Mouse (Mus musculus) forebrain, embryonic 14.5 days (tissue): ENCODE data around the gene Gm44790. TPM values are rescaled to one million over a fixed set of nuclear protein-coding genes. Genes with fewer than 3 reads are reported as not detected.
A peak's percentile ranks its signal among the peaks of the same experiment; 100 is the strongest.

ENCODE experiments used
- ATAC-seq: fragments of 200-750 bp; cut with Nextera tagmentation; 2 replicates; pipeline ENCODE4 v1.8.0; 2017; ENCODE audit warnings: mild to moderate bottlenecking, moderate library complexity
- DNase-seq: peaks from one replicate; pipeline ENCODE4 v3.0.0-alpha.2; 2015; ENCODE audit warnings: low spot score
- H3K27ac ChIP-seq: fragments of 300-500 bp; sonication (generic); 2 replicates; pipeline ENCODE4 v1.5.1; 2014; ENCODE audit warnings: low read depth, mild to moderate bottlenecking, control low read depth, low read length, moderate library complexity
- H3K27me3 ChIP-seq: fragments of 300-500 bp; sonication (generic); replicated peaks from 2 replicates; pipeline ENCODE4 v1.6.1; 2014; ENCODE audit warnings: low read length, control low read depth, mixed read lengths; ENCODE audit not compliant: control insufficient read depth, insufficient read depth
- H3K36me3 ChIP-seq: fragments of 300-500 bp; sonication (generic); 2 replicates; pipeline ENCODE4 v1.6.1; 2014; ENCODE audit warnings: low read length, control low read depth; ENCODE audit not compliant: control insufficient read depth, insufficient read depth
- H3K4me1 ChIP-seq: fragments of 300-500 bp; sonication (generic); 2 replicates; pipeline ENCODE4 v1.6.1; 2014; ENCODE audit warnings: antibody characterized with exemption, low read length, control low read depth; ENCODE audit not compliant: control insufficient read depth, insufficient read depth
- H3K4me2 ChIP-seq: fragments of 300-500 bp; sonication (generic); 2 replicates; pipeline ENCODE4 v1.6.1; 2014; ENCODE audit warnings: mild to moderate bottlenecking, control low read depth, low read length
- H3K4me3 ChIP-seq: fragments of 300-500 bp; sonication (generic); 2 replicates; pipeline ENCODE4 v1.5.1; 2014; ENCODE audit warnings: low read depth, low read length, control low read depth
- H3K9ac ChIP-seq: fragments of 300-500 bp; sonication (generic); 2 replicates; pipeline ENCODE4 v1.6.1; 2014; ENCODE audit warnings: mild to moderate bottlenecking, low read length, control low read depth, moderate library complexity
- H3K9me3 ChIP-seq: fragments of 300-500 bp; sonication (generic); replicated peaks from 2 replicates; pipeline ENCODE4 v1.6.1; 2016; ENCODE audit warnings: low read length, control low read depth, mixed read lengths; ENCODE audit not compliant: control insufficient read depth
- WGBS: fragments of 180-500 bp; shearing (Covaris S2); extraction: QIAGEN DNeasy Blood & Tissue Kit; methylation state at CpG from one replicate; pipeline ENCODE4 v1.1.7; 2014; 5-methylcytosine and 5-hydroxymethylcytosine counted together
- polyA plus RNA-seq: library from polyadenylated mRNA; unstranded; fragments of >200 nt; fragmentation: Nextera tagmentation; extraction: Ambion mirVana; gene quantifications from 2 replicates; pipeline ENCODE4 v1.2.1, GENCODE M21; 2014

Gm44790 gene
- polyA plus RNA-seq, 1 experiment from 2014 or later, result 1.9 TPM

GRCm38 (mm10) chr6:86391326-86391725 lies 35.1 kb upstream of the Gm44790 start:
- DNase-seq, result no peak
- Histone ChIP-seq H3K4me1 (peaks cover 12% of the 10 kb centered on the region), H3K9ac (no peak overlapping the region), H3K4me2 (no peak overlapping the region), H3K9me3 (no peaks in the 10 kb centered on the region), H3K36me3 (peaks cover 75% of the 10 kb centered on the region), H3K27me3 (no peaks in the 10 kb centered on the region), H3K27ac (no peak overlapping the region), H3K4me3 (no peak overlapping the region)
- WGBS, result 99% methylated on average over 5 of the region's 5 CpGs
- no peak for ATAC-seq

- no peak overlapping the region for H3K4me2 ChIP-seq
- peaks cover 57% of the 10 kb centered on the region for H3K36me3 ChIP-seq
- no peak for ATAC-seq
- H3K4me1 ChIP-seq, result peaks cover 17% of the 10 kb centered on the region
- DNase-seq, result no peak
- WGBS, result 100% methylated on average over 1 of the region's 1 CpGs
- H3K27ac ChIP-seq, result no peak overlapping the region
- H3K4me3 ChIP-seq, result no peak overlapping the region
- H3K9me3 ChIP-seq, result no peaks in the 10 kb centered on the region
- no peak overlapping the region for H3K9ac ChIP-seq
- H3K27me3 ChIP-seq, result no peaks in the 10 kb centered on the region
Measured at GRCm38 (mm10) chr6:86393187-86393586, 33.3 kb upstream of the Gm44790 start.

- DNase-seq (no peak), ATAC-seq (no peak)
- Histone ChIP-seq H3K9me3 (no peaks in the 10 kb centered on the region), H3K27ac (no peak overlapping the region), H3K36me3 (peaks cover 47% of the 10 kb centered on the region), H3K4me3 (no peak overlapping the region), H3K4me1 (peaks cover 17% of the 10 kb centered on the region), H3K9ac (no peak overlapping the region), H3K27me3 (no peaks in the 10 kb centered on the region), H3K4me2 (no peak overlapping the region)
- 90% methylated on average over 17 of the region's 17 CpGs for WGBS
Measured at GRCm38 (mm10) chr6:86394078-86394720, 32.3 kb upstream of the Gm44790 start.

- no peak overlapping the region for H3K27ac ChIP-seq
- no peak for ATAC-seq
Measured at GRCm38 (mm10) chr6:86395021-86395420, 31.4 kb upstream of the Gm44790 start.

GRCm38 (mm10) chr6:86395969-86396368 lies 30.5 kb upstream of the Gm44790 start:
- Histone ChIP-seq H3K9ac (peak overlapping the region; percentile 96), H3K4me3 (peak overlapping the region; percentile 87), H3K9me3 (no peaks in the 10 kb centered on the region), H3K27ac (peak overlapping the region; percentile 91), H3K36me3 (peaks cover 29% of the 10 kb centered on the region), H3K4me2 (peak overlapping the region; percentile 69), H3K4me1 (peaks cover 17% of the 10 kb centered on the region), H3K27me3 (no peaks in the 10 kb centered on the region)
- 21% methylated on average over 10 of the region's 10 CpGs for WGBS
- no peak for ATAC-seq
- DNase-seq, result no peak

More at GRCm38 (mm10) chr6:86395021-86395420, 31.4 kb upstream of the Gm44790 start:
- 91% methylated on average over 9 of the region's 9 CpGs for WGBS
- Histone ChIP-seq H3K4me2 (peak overlapping the region; percentile 69), H3K9ac (peak overlapping the region; percentile 96), H3K9me3 (no peaks in the 10 kb centered on the region), H3K4me3 (peak overlapping the region; percentile 87; the same call in 1 of the 2 replicates), H3K4me1 (peaks cover 17% of the 10 kb centered on the region), H3K36me3 (peaks cover 39% of the 10 kb centered on the region), H3K27me3 (no peaks in the 10 kb centered on the region)
- DNase-seq, result no peak

GRCm38 (mm10) chr6:86396581-86397256 lies 29.7 kb upstream of the Gm44790 start, which contains the start of gene Pcyox1:
Pcyox1 (minus strand) TSS chr6:86397154.
- Histone ChIP-seq H3K9me3 (no peaks in the 10 kb centered on the region), H3K36me3 (peaks cover 22% of the 10 kb centered on the region), H3K4me3 (peak within 1 kb of the TSS; percentile 87), H3K4me1 (peaks cover 17% of the 10 kb centered on the region), H3K9ac (peak within 1 kb of the TSS; percentile 96), H3K4me2 (peak within 1 kb of the TSS; percentile 69), H3K27ac (peak within 1 kb of the TSS; percentile 91), H3K27me3 (no peaks in the 10 kb centered on the region)
- WGBS, result under 1% methylated on average over 51 of the region's 51 CpGs
- ATAC-seq (peak; percentile 94), DNase-seq (peak; percentile 91)

GRCm38 (mm10) chr6:86397257-86397980 lies 29.0 kb upstream of the Gm44790 start:
- DNase-seq, result no peak
- Histone ChIP-seq H3K36me3 (peaks cover 15% of the 10 kb centered on the region), H3K9me3 (no peaks in the 10 kb centered on the region), H3K4me2 (peak overlapping the region; percentile 69), H3K4me3 (peak overlapping the region; percentile 87), H3K27me3 (no peaks in the 10 kb centered on the region), H3K4me1 (peaks cover 17% of the 10 kb centered on the region), H3K27ac (peak overlapping the region; percentile 91), H3K9ac (peak overlapping the region; percentile 96)
- 5% methylated on average over 14 of the region's 14 CpGs for WGBS
- ATAC-seq, result no peak

- 0 out of 2 replicates have a peak, but pooled peaks cover 3% of the 10 kb centered on the region for H3K36me3 ChIP-seq
- H3K27me3 ChIP-seq, result no peaks in the 10 kb centered on the region
- no peak overlapping the region for H3K4me2 ChIP-seq
- no peak overlapping the region for H3K4me3 ChIP-seq
- ATAC-seq (no peak), DNase-seq (no peak)
- no peak overlapping the region for H3K9ac ChIP-seq
- 93% methylated on average over 2 of the region's 2 CpGs for WGBS
- H3K27ac ChIP-seq, result no peak overlapping the region
- H3K9me3 ChIP-seq, result no peaks in the 10 kb centered on the region
- peaks cover 17% of the 10 kb centered on the region for H3K4me1 ChIP-seq
Measured at GRCm38 (mm10) chr6:86398986-86399385, 27.5 kb upstream of the Gm44790 start.
